Mouse (Mus musculus) cerebellum, adult 2 months (tissue): ENCODE measurements around the gene Atp6v0d1. TPM values are rescaled to one million over a fixed set of nuclear protein-coding genes. Genes with fewer than 3 reads are reported as not detected.

Experiments
- DNase-seq, 2 experiments: peaks; one replicate each; pipeline ENCODE4 v3.0.0; 2021
- H3K27ac ChIP-seq: fragments of 200-500 bp; 2 replicates; pipeline ENCODE4 v1.5.1; 2012; ENCODE audit warnings: low read length, control low read depth, inconsistent platforms; ENCODE audit not compliant: insufficient read depth
- H3K27me3 ChIP-seq: fragments of 200-500 bp; 2 replicates; pipeline ENCODE4 v1.6.1; 2012; ENCODE audit warnings: inconsistent platforms, mild to moderate bottlenecking, low read length, moderate library complexity; ENCODE audit not compliant: control insufficient read depth, insufficient read depth
- H3K4me1 ChIP-seq: fragments of 200-500 bp; 2 replicates; pipeline ENCODE4 v1.6.1; 2011; ENCODE audit warnings: low read length; ENCODE audit not compliant: control insufficient read depth, insufficient read depth
- H3K4me3 ChIP-seq: fragments of 200-500 bp; replicated peaks from 2 replicates; pipeline ENCODE3; 2011; ENCODE audit warnings: mild to moderate bottlenecking, low read depth, low read length, control low read depth; ENCODE audit not compliant: insufficient read depth
- CTCF ChIP-seq: fragments of 200-500 bp; IDR thresholded peaks from 2 replicates; pipeline ENCODE4 v1.5.1; 2011; ENCODE audit warnings: low read depth, mild to moderate bottlenecking, control low read depth, low read length, moderate library complexity, borderline replicate concordance; ENCODE audit not compliant: insufficient read depth
- POLR2A ChIP-seq: fragments of 200-500 bp; IDR thresholded peaks from 2 replicates; pipeline ENCODE4 v1.6.1; 2011; ENCODE audit warnings: low read length, control low read depth, borderline replicate concordance; ENCODE audit not compliant: insufficient read depth
- whole genome bisulfite sequencing: fragments of 180-500 bp; shearing (Covaris S2); methylation state at CpG from one replicate; pipeline ENCODE4 v1.1.7; 2018; 5-methylcytosine and 5-hydroxymethylcytosine counted together
- polyA plus RNA-seq: library from polyadenylated mRNA; depleted of rRNA; stranded (reverse); fragments of >200 nt; gene quantifications from 2 replicates; pipeline ENCODE4 v1.2.3, GENCODE M21; 2012

The Atp6v0d1 gene
- polyA plus RNA-seq, 1 experiment = 336 TPM

DNA sequence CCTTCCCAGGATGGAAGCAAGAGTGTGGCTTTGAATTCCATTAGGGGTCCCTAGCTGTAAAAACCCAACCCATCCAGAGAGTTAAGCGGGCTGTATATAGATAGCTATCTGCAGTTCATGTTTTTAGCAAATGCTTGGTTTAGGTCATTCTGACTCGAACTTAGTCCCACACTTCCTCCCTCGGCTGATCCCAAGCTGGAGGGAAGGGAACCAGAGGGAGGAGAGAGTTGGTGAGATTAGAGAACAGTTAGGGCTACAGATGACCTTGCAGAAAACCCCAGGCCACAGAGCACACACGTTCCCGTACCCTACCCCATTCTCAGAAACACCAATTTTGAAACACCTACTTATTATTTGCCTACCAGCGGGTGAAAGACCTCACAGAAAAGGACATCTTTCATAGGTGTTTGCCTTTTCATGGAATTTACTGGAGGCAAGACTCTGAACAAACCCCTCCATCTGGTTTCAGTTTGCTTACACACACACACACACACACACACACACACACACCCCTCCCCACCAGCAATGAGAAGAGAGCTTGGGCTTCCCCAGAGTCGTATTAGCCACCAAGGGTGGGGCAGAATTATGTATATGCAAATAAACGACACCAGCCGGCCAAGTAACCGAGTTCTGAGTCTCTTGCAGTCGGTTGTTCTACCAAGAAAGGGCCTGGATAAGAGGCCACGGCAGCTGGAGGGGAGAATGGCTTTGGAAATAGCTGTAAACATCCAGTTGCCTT, 55.7 kb downstream of the Atp6v0d1 start:
- Histone ChIP-seq H3K27me3 (no peaks in the 10 kb centered on the region), H3K4me1 (no peaks in the 10 kb centered on the region), H3K27ac (no peak overlapping the region), H3K4me3 (no peak overlapping the region)
- DNase-seq = no peak
- TF ChIP-seq POLR2A (no peak), CTCF (no peak)
- WGBS = 63% methylated on average over 12 of the region's 12 CpGs

DNA sequence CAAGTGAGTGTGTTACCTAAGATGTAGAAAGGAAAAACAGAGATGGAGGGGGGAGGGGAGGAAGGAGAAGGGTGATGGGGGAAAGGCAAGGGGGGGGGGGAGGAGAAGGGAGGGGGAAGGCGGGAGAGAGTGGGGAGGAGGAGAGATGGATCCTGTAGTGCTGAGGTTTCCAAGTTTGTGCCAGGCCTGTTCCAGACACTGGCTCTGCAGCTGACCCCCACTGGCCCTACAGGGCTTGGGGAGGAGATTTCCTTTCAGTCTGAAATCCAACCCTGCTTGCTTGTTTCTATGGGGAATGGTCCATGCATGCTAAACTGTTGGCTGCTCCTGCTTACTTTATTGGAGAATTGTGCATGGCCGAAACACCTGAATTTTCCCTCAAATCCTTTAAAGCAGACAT, 57.1 kb downstream of the Atp6v0d1 start:
- no peak overlapping the region for H3K4me3 ChIP-seq
- no peak overlapping the region for H3K27ac ChIP-seq
- DNase-seq = no peak
- 54% methylated on average over 1 of the region's 2 CpGs for WGBS
- no peak for TF ChIP-seq POLR2A
- H3K4me1 ChIP-seq = no peaks in the 10 kb centered on the region
- no peaks in the 10 kb centered on the region for H3K27me3 ChIP-seq

DNA sequence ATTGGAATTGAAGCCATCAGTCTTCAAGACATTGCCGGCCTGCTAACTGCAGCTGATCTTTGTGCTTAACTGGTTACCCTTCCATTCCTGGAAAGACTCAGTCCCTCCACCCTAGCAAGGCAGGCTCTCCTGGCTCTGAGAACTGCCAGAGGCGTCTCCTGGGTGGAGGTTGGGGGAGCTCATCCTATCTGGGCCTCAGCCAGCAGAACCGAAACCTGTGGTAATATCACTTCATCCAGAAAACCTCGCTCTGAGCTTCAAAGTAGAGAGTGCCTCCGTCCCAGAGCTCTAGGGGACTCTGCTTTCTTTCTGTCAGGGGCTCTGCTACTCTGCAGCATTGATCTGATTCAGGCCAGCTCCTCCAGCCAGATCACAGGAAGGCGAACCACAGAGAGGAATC, 58.9 kb downstream of the Atp6v0d1 start:
- Histone ChIP-seq H3K4me1 (no peaks in the 10 kb centered on the region), H3K4me3 (no peak overlapping the region), H3K27me3 (no peaks in the 10 kb centered on the region), H3K27ac (no peak overlapping the region)
- TF ChIP-seq CTCF (no peak), POLR2A (no peak)
- DNase-seq = no peak
- WGBS = 66% methylated on average over 6 of the region's 6 CpGs

DNA sequence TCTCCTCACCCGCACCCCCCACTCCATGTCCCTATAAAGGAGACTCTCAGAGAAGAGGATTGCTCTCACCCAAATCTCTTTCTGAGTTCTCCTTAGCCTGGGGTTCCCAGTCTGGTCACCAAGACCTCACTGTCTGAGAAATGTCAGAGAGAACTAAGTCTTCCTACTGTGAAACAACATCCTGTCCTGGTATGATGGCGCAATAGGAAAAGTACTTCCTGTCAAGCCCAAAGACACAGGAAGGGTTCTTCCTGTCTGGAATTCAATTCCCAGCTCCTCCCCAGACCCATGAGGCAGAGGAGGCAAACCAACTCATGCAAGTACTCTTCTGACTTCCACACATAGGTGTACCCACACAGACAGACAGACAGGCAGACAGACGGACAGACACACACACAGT, 61.2 kb downstream of the Atp6v0d1 start:
- Histone ChIP-seq H3K27me3 (no peaks in the 10 kb centered on the region), H3K27ac (no peak overlapping the region), H3K4me1 (no peaks in the 10 kb centered on the region), H3K4me3 (no peak overlapping the region)
- WGBS = 95% methylated on average over 3 of the region's 3 CpGs
- no peak for DNase-seq
- TF ChIP-seq CTCF (no peak), POLR2A (no peak)

DNA sequence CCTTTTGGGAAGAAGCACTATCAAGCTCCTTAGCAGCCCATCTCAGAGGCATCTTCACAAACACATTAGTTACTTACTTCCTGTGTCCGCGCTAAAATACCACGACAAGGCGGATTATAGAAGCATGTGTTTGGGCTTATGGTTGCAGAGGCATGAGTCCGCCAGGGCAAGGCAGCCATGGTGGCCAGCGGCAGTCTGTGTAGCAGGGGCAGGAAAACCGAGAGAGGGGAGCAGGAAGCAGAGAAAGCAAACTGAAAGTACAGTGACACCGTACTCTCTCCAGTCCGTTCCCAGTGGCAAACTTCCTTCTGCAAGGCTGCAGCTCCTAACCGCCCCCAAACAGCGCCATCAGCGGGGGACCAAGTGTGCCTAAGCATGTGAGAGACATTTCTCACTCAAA, 66.1 kb downstream of the Atp6v0d1 start:
- TF ChIP-seq POLR2A (no peak), CTCF (no peak)
- no peak overlapping the region for H3K4me3 ChIP-seq
- DNase-seq = no peak
- no peaks in the 10 kb centered on the region for H3K27me3 ChIP-seq
- no peak overlapping the region for H3K27ac ChIP-seq
- WGBS = 85% methylated on average over 12 of the region's 12 CpGs
- peaks cover 2% of the 10 kb centered on the region; the same call in 1 of the 2 replicates for H3K4me1 ChIP-seq

DNA sequence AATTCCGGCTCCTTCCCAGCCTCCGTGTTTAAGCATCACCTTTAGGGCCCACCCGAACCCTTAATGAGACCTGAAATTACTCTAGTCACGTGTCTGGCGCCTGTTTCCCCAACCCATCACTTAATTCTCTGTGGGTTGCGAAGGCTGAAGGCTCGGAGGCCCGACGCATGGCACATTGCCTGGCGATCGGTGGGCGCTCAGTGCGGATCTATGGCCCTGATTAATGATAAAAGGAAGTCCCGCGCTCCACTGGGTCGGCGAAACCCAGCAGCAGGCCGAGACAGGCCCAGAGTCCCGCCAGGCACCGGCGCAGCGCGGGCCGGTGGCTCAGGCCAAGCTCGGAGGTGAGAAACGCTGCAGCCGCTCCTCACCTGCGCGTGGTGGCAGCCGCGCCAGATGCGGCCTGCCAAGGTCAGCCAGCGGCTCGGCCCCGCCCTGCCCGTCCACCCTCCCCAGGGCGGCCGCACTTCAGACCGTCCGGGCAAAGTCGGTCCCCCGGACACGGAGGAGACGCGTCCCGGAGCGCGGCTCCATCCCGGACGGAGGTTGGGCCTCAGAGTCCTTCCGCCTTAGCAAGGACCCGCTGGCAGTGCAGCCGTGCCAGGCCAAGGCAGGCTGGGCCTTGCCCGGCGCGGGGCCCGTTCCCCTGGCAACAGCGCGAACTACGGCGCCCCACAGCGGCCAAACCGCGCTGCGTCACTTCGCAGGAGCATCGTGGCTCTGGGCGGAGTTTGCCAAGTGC, 69.2 kb downstream of the Atp6v0d1 start, which contains the start of gene Zdhhc1:
TSS of gene Zdhhc1 (minus strand) at position 464 of the 742 bp plus-strand sequence.
- DNase-seq = peak; percentile 92 to 94
- TF ChIP-seq CTCF = peak; percentile 49; the same call in 1 of the 2 replicates
- peak; percentile 46; the same call in 1 of the 2 replicates for TF ChIP-seq POLR2A
- no peaks in the 10 kb centered on the region for H3K27me3 ChIP-seq
- WGBS = under 1% methylated on average over 68 of the region's 68 CpGs
- peak within 1 kb of the TSS; percentile 47 for H3K27ac ChIP-seq
- H3K4me3 ChIP-seq = peak within 1 kb of the TSS; percentile 67
- peaks cover 2% of the 10 kb centered on the region; the same call in 1 of the 2 replicates for H3K4me1 ChIP-seq

DNA sequence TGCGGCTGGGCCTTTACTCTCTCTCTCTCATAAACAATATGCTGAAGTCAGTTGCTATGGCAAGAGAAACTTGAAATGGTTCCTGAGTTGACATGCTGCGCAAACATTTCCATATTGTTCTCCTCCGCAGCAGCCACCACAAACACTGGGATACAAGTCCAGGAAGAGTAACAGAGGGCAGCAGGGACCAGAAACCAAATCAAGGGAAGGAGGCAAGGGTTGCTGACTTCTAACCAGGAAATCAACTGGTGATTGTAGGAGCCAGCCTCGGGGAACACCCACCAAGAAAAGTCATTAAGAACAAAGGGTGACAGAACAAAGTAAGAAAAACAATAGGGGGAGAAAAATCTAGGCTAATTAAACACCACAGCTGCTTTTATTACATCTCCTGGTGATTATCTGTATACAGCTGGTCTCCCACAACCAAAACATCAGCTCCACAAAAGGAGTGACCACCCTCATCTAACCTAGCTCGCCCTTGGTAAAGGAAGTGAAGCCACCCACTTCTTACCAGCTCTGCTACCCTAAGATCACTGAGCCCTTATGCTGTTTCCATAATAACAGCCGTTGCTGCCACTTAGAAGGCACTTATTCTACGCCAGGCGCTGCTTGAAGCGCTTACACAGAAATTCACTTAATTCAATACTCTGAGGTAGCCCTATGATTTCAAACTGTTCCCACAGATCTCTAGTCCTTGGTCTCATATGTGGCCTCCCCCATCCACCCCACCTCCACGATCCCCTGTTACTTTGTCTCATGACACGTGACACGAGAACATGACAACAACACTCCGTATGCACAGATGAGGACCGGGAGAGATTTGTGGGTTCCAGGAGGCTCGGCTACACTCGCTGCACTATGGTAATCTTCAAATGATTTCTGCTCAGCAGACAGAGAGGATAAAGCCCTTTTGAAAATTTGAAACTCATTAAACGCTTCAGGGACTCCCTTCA, 70.2 kb downstream of the Atp6v0d1 start:
- no peak overlapping the region for H3K27ac ChIP-seq
- H3K4me1 ChIP-seq = peaks cover 2% of the 10 kb centered on the region; the same call in 1 of the 2 replicates
- 40% methylated on average over 17 of the region's 17 CpGs for WGBS
- DNase-seq = peak in 1 of 2 experiments; percentile 25
- peak overlapping the region; percentile 67 for H3K4me3 ChIP-seq
- TF ChIP-seq POLR2A = no peak
- H3K27me3 ChIP-seq = no peaks in the 10 kb centered on the region
